Mouse (Mus musculus) liver, postnatal 0 days (tissue): ENCODE results near the gene Atp6v0b. TPM values are rescaled to one million over a fixed set of nuclear protein-coding genes. Genes with fewer than 3 reads are reported as not detected.
A peak's percentile ranks its signal among the peaks of the same experiment; 100 is the strongest.

Experiments used
- ATAC-seq: fragments of 200-750 bp; cut with Nextera tagmentation; 2 replicates; pipeline ENCODE4 v1.8.0; 2017; ENCODE audit warnings: mild to moderate bottlenecking, moderate library complexity
- DNase-seq: peaks from one replicate; pipeline ENCODE4 v3.0.0-alpha.2; 2016
- H3K27ac ChIP-seq: fragments of 300-500 bp; sonication (generic); 2 replicates; pipeline ENCODE4 v1.5.1; 2014; ENCODE audit warnings: antibody characterized with exemption, moderate library complexity, mild to moderate bottlenecking, low read depth
- H3K27me3 ChIP-seq: fragments of 300-500 bp; sonication (generic); 2 replicates; pipeline ENCODE4 v1.6.1; 2014; ENCODE audit warnings: low read length, control low read depth, mixed read lengths; ENCODE audit not compliant: insufficient read depth
- H3K36me3 ChIP-seq: fragments of 300-500 bp; sonication (generic); replicated peaks from 2 replicates; pipeline ENCODE4 v1.6.1; 2014; ENCODE audit warnings: mild to moderate bottlenecking, control low read depth, low read length, moderate library complexity, mixed read lengths; ENCODE audit not compliant: insufficient read depth
- H3K4me1 ChIP-seq: fragments of 300-500 bp; sonication (generic); 2 replicates; pipeline ENCODE4 v1.6.1; 2014; ENCODE audit warnings: antibody characterized with exemption, mild to moderate bottlenecking, control low read depth; ENCODE audit not compliant: insufficient read depth
- H3K4me2 ChIP-seq: fragments of 300-500 bp; sonication (generic); 2 replicates; pipeline ENCODE4 v1.6.1; 2014; ENCODE audit warnings: low read depth, mild to moderate bottlenecking, low read length, moderate library complexity, mixed read lengths
- H3K4me3 ChIP-seq: fragments of 300-500 bp; sonication (generic); 2 replicates; pipeline ENCODE4 v1.5.1; 2014; ENCODE audit warnings: low read depth, low read length
- H3K9ac ChIP-seq: fragments of 300-500 bp; sonication (generic); replicated peaks from 2 replicates; pipeline ENCODE4 v1.6.1; 2014; ENCODE audit warnings: mild to moderate bottlenecking, moderate library complexity
- H3K9me3 ChIP-seq: fragments of 300-500 bp; sonication (generic); 2 replicates; pipeline ENCODE4 v1.6.1; 2016; ENCODE audit warnings: mild to moderate bottlenecking, control low read depth, low read length, mixed read lengths
- CTCF ChIP-seq: sonication (generic); IDR thresholded peaks from 2 replicates; pipeline ENCODE4 v1.5.1; 2016; ENCODE audit warnings: antibody characterized with exemption, low read depth
- EP300 ChIP-seq: IDR thresholded peaks from 2 replicates; pipeline ENCODE4 v1.6.1; 2016; ENCODE audit warnings: antibody characterized with exemption, low read depth, mild to moderate bottlenecking
- WGBS: fragments of 180-500 bp; shearing (Covaris S2); extraction: QIAGEN DNeasy Blood & Tissue Kit; methylation state at CpG from one replicate; pipeline ENCODE4 v1.1.7; 2014; ENCODE audit not compliant: insufficient replicate concordance; 5-methylcytosine and 5-hydroxymethylcytosine counted together
- polyA plus RNA-seq: library from polyadenylated mRNA; unstranded; fragments of >200 nt; fragmentation: Nextera tagmentation; extraction: Ambion mirVana; gene quantifications from 2 replicates; pipeline ENCODE4 v1.2.1, GENCODE M21; 2015

Atp6v0b gene
- polyA plus RNA-seq, 1 experiment from 2014 or later = 164 TPM

DNA sequence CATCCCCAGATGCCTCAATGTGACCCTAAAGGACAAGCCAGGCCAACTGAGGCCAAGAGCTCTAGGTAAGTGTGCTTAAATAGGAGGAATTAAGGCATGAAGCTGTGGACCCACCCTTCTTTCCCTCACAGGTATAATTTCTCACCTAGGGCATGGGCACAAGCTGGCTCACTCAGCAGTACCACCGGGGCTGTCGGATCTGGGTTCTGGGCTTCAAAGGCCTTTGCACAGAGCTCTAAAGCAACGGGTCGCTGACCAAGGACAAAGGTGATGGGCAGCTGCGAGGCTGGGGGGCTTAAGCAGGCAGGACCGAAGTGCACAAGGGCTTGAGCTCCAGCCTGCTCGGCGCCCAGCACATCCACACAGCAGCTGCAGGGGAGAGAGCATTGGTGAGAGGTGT lies 3.6 kb upstream of the Atp6v0b start:
- ATAC-seq = no peak
- Histone ChIP-seq H3K4me3 (no peak overlapping the region), H3K4me2 (peak overlapping the region; percentile 96), H3K27ac (no peak overlapping the region), H3K9ac (no peak overlapping the region), H3K27me3 (no peaks in the 10 kb centered on the region), H3K9me3 (no peaks in the 10 kb centered on the region), H3K36me3 (peaks cover 15% of the 10 kb centered on the region), H3K4me1 (peaks cover 16% of the 10 kb centered on the region)
- 86% methylated on average over 8 of the region's 8 CpGs for WGBS
- no peak for TF ChIP-seq EP300
- TF ChIP-seq CTCF = no peak
- DNase-seq = no peak

DNA sequence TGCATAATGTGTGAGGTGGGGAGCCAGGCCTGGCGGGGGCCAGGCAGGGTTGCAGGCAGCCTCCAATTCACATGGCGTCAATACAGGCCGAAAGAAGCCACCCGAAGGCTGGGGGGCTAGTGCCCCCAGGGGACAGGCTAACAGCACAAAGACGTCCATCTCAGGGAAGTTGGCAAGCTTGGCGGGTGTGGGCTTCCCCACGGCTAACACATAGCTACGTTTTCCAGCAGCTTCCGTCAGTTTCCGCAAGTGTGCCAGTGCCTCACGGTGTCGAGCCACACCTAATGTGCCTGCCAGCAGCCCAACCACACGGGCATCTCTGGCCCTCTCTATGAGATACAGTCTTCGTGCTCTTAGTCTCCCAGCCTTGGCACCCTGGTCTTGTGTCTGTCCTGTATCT lies 2.9 kb upstream of the Atp6v0b start:
- no peak overlapping the region for H3K4me2 ChIP-seq
- peaks cover 23% of the 10 kb centered on the region for H3K36me3 ChIP-seq
- H3K27ac ChIP-seq = no peak overlapping the region
- H3K9ac ChIP-seq = no peak overlapping the region
- no peaks in the 10 kb centered on the region for H3K9me3 ChIP-seq
- no peak for ATAC-seq
- no peak for TF ChIP-seq CTCF
- TF ChIP-seq EP300 = no peak
- no peak overlapping the region for H3K4me3 ChIP-seq
- no peaks in the 10 kb centered on the region for H3K27me3 ChIP-seq
- 89% methylated on average over 14 of the region's 14 CpGs for WGBS
- no peak for DNase-seq
- peaks cover 16% of the 10 kb centered on the region for H3K4me1 ChIP-seq

DNA sequence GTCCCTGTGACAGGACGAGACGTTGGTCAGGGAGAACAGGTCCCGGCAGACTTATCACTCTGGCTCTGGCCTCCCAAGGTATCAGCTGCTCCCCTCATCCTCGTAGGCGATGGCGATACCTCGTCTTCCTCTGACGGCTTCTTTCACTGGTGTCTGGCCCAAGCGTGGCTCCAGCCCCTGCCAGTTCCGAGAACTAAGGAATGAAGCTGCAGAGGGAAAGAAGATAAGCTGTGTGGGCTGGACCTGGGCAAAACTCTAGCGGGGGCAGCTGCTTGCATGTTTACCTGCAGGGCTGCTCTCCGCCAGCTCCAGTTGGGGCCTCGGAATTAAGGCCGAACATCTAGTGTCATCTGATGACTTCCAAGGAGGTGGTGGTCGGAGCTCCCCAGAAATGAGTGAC lies 2.3 kb upstream of the Atp6v0b start:
- TF ChIP-seq CTCF (no peak), EP300 (no peak)
- Histone ChIP-seq H3K4me1 (peaks cover 16% of the 10 kb centered on the region), H3K9ac (no peak overlapping the region), H3K4me2 (no peak overlapping the region), H3K4me3 (no peak overlapping the region), H3K36me3 (peaks cover 27% of the 10 kb centered on the region), H3K27me3 (no peaks in the 10 kb centered on the region), H3K27ac (no peak overlapping the region), H3K9me3 (no peaks in the 10 kb centered on the region)
- ATAC-seq = no peak
- no peak for DNase-seq
- WGBS = 82% methylated on average over 15 of the region's 15 CpGs

DNA sequence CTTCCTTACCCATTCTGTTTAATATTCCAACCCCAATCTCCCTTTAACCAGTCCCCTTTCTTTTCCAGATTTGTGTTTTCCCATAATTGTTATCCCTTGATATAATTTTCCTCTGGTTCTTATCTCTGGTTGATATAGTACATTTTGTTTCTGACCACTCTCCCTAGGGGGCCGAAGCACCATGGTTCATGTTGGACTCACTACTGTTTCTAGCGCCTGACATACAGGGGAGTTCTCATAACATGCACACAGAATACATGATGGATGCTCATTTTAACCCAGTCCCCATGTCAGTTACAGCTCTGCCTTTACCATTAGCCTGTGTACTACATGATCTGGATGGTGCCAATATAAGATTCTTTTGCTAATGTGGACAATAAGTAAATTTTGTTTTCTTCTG lies 787 bp upstream of the Atp6v0b start:
- ATAC-seq = no peak
- no peaks in the 10 kb centered on the region for H3K9me3 ChIP-seq
- H3K27ac ChIP-seq = no peak overlapping the region
- peaks cover 21% of the 10 kb centered on the region for H3K4me1 ChIP-seq
- DNase-seq = no peak
- H3K36me3 ChIP-seq = peaks cover 35% of the 10 kb centered on the region
- H3K4me3 ChIP-seq = no peak overlapping the region; the same call in 1 of the 2 replicates
- H3K27me3 ChIP-seq = peaks cover 9% of the 10 kb centered on the region
- H3K4me2 ChIP-seq = peak overlapping the region; percentile 93; the same call in 1 of the 2 replicates
- H3K9ac ChIP-seq = no peak overlapping the region; the same call in 1 of the 2 replicates
- WGBS = 68% methylated on average over 2 of the region's 2 CpGs
- TF ChIP-seq CTCF = no peak
- no peak for TF ChIP-seq EP300

DNA sequence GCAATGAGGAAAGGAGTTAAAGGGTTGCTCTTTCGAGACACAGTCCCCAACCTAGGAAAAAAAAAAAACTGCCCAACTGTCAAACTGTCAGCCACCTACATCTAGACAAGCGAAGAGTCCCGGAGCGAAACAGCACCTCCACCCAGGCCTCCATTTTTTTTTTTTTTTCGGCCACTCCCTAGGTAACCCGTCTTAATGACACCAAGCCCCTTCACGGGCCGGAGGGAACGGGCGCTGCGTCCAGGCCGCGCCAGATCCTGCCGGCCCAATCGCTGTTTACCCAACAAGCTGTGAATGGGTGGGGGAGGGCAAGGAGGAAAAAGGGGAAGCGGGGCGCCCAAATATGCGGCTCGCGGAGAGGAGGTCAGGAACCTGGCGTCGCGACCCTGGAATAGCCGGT lies 489 bp downstream of the Atp6v0b start:
- ATAC-seq (peak; percentile 24), DNase-seq (peak; percentile 65)
- peaks cover 35% of the 10 kb centered on the region for H3K36me3 ChIP-seq
- peaks cover 20% of the 10 kb centered on the region for H3K27me3 ChIP-seq
- TF ChIP-seq CTCF (no peak), EP300 (no peak)
- WGBS = under 1% methylated on average over 24 of the region's 24 CpGs
- H3K4me3 ChIP-seq = peak overlapping the region; percentile 93
- peaks cover 21% of the 10 kb centered on the region for H3K4me1 ChIP-seq
- H3K9ac ChIP-seq = peak overlapping the region; percentile 94
- H3K4me2 ChIP-seq = peak overlapping the region; percentile 93
- H3K9me3 ChIP-seq = no peaks in the 10 kb centered on the region
- peak overlapping the region; percentile 83 for H3K27ac ChIP-seq

DNA sequence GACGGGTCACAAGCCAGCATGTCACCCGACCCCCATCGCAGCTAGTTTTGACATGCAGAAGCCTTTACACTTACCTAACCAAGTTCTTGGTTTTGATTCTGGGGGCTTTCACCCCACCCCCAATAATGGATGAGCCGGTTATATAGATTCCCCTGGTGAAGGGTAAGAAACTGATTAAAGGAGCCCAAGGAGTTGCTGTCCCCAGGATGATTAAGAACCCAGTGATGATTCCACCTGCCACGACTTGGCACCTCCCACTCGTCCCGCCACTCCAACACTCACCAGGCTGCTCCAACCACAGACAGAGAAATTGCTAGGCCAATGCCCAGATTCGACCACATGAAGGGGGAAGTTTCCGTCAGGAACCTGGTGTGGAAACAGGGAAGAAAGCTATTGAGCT lies 1.1 kb downstream of the Atp6v0b start:
- Histone ChIP-seq H3K9me3 (no peaks in the 10 kb centered on the region), H3K4me1 (peaks cover 16% of the 10 kb centered on the region), H3K27me3 (peaks cover 22% of the 10 kb centered on the region), H3K27ac (no peak overlapping the region), H3K4me3 (peak overlapping the region; percentile 93), H3K36me3 (peaks cover 35% of the 10 kb centered on the region), H3K4me2 (peak overlapping the region; percentile 93), H3K9ac (peak overlapping the region; percentile 94)
- ATAC-seq (no peak), DNase-seq (no peak)
- no peak for TF ChIP-seq CTCF
- TF ChIP-seq EP300 = no peak
- 69% methylated on average over 9 of the region's 9 CpGs for WGBS

DNA sequence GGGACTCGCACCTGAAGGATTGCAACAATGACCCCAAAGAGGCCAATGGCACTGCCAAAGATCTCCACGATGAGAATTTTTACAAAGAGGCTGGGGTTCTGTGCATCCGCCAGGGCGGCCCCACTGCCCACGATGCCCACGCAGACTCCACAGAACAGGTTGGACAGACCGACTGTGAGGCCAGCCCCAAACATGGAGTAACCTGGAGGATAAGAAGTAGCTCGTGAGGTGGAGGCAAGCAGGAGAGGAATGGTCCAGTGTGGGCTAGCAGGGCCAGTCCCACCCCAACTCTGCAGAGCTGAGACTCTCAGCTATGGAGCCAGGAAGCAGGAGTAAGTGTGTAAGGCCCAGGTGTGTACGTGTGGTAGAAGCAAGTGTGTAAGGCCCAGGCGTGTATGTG lies 2.0 kb downstream of the Atp6v0b start:
- WGBS = 91% methylated on average over 10 of the region's 10 CpGs
- no peak overlapping the region for H3K9ac ChIP-seq

More for the DNA sequence above, 2.0 kb downstream of the Atp6v0b start:
- peaks cover 14% of the 10 kb centered on the region for H3K4me1 ChIP-seq
- ATAC-seq (no peak), DNase-seq (no peak)
- TF ChIP-seq CTCF (no peak), EP300 (no peak)
- no peaks in the 10 kb centered on the region for H3K9me3 ChIP-seq
- H3K4me3 ChIP-seq = no peak overlapping the region
- peaks cover 24% of the 10 kb centered on the region for H3K27me3 ChIP-seq
- peaks cover 32% of the 10 kb centered on the region for H3K36me3 ChIP-seq
- no peak overlapping the region for H3K4me2 ChIP-seq
- H3K27ac ChIP-seq = no peak overlapping the region
